In genomic region chr11:97949703-97950475, GRCm38 (mm10) we compare ENCODE assay signal across 8 mouse cellular contexts. TPM values are rescaled to one million over a fixed set of nuclear protein-coding genes. Genes with fewer than 3 reads are reported as not detected.
DNase-seq lines count a peak whose midpoint lies in the region; ATAC-seq and TF ChIP-seq lines count a peak whose summit lies in the region.

No protein-coding gene starts in this region.

- no peaks in the 10 kb centered on the region for H3K9me3 ChIP-seq in hindbrain, embryonic 13.5 days

- peak; percentile 69 for ATAC-seq in hindbrain, embryonic 13.5 days (ENCODE audit: low FRiP score)

- 41% methylated on average over 20 of the region's 20 CpGs for WGBS in heart, adult 2 months
- 46% methylated on average over 20 of the region's 20 CpGs for WGBS in bone marrow, adult 2 months
- 37% methylated on average over 20 of the region's 20 CpGs for WGBS in hindbrain, embryonic 13.5 days

- no peaks in the 10 kb centered on the region for H3K27me3 ChIP-seq in heart, adult 2 months (ENCODE audit: control insufficient read depth, insufficient read depth, low read length)
- H3K27me3 ChIP-seq in hindbrain, embryonic 13.5 days, result no peaks in the 10 kb centered on the region
- no peaks in the 10 kb centered on the region for H3K27me3 ChIP-seq in myocyte (ENCODE audit: control insufficient read depth, insufficient read depth, insufficient read length)

- TF ChIP-seq POLR2A in heart, adult 2 months (IDR thresholded peaks at IDR 0.05; ENCODE audit: insufficient read depth, low read depth, low read length), result no peak
- no peak for TF ChIP-seq POLR2A in bone marrow, adult 2 months (IDR thresholded peaks at IDR 0.05; ENCODE audit: borderline replicate concordance, control insufficient read depth, low read depth, low read length)
- no peak for TF ChIP-seq POLR2A in myocyte (IDR thresholded peaks at IDR 0.05; ENCODE audit: insufficient read length, low read depth)

- H3K4me2 ChIP-seq in hindbrain, embryonic 13.5 days, result peak overlapping the region; percentile 8; the same call in 1 of the 2 replicates
- H3K4me2 ChIP-seq in myocyte (ENCODE audit: low read depth), result peak overlapping the region; percentile 22

- H3K79me2 ChIP-seq in heart, adult 2 months (replicated peaks; ENCODE audit: control insufficient read depth, insufficient read depth, low read length), result no peaks in the 10 kb centered on the region
- H3K79me2 ChIP-seq in myocyte (ENCODE audit: control insufficient read depth, insufficient read depth), result no peaks in the 10 kb centered on the region

- H3K4me3 ChIP-seq in heart, adult 2 months, result no peak overlapping the region
- no peak overlapping the region for H3K4me3 ChIP-seq in bone marrow, adult 2 months (replicated peaks; ENCODE audit: control insufficient read depth, low read depth, low read length)
- H3K4me3 ChIP-seq in hindbrain, embryonic 13.5 days, result no peak overlapping the region
- no peak overlapping the region for H3K4me3 ChIP-seq in myocyte

- H3K4me1 ChIP-seq in heart, adult 2 months (ENCODE audit: control insufficient read depth, insufficient read depth, low read length), result no peaks in the 10 kb centered on the region
- peaks cover 3% of the 10 kb centered on the region for H3K4me1 ChIP-seq in bone marrow, adult 2 months (ENCODE audit: control insufficient read depth, insufficient read depth, low read length)
- H3K4me1 ChIP-seq in hindbrain, embryonic 13.5 days (replicated peaks), result peaks cover 19% of the 10 kb centered on the region

- no peak overlapping the region for H3ac ChIP-seq in myocyte (ENCODE audit: control insufficient read depth, insufficient read length)

- TF ChIP-seq EP300 in heart, adult 2 months (IDR thresholded peaks at IDR 0.05; ENCODE audit: insufficient read depth, low read depth, low read length), result no peak

- no peak for TF ChIP-seq CTCF in heart, adult 2 months (IDR thresholded peaks at IDR 0.05)
- TF ChIP-seq CTCF in bone marrow, adult 2 months (IDR thresholded peaks at IDR 0.05; ENCODE audit: control insufficient read depth, insufficient read depth, low read length), result no peak

- H3K27ac ChIP-seq in heart, adult 2 months, result no peak overlapping the region
- H3K27ac ChIP-seq in bone marrow, adult 2 months (ENCODE audit: control insufficient read depth, insufficient read depth, low read depth, low read length, poor library complexity), result 0 out of 2 replicates have a peak overlapping the region, but pooled peaks have one; percentile 6
- H3K27ac ChIP-seq in hindbrain, embryonic 13.5 days, result peak overlapping the region; percentile 60

- H3K9ac ChIP-seq in heart, adult 2 months (ENCODE audit: low read depth, low read length), result no peak overlapping the region
- no peak overlapping the region for H3K9ac ChIP-seq in hindbrain, embryonic 13.5 days

- H3K36me3 ChIP-seq in heart, adult 2 months (ENCODE audit: control insufficient read depth, insufficient read depth, low read length), result no peaks in the 10 kb centered on the region
- H3K36me3 ChIP-seq in hindbrain, embryonic 13.5 days, result no peaks in the 10 kb centered on the region
- H3K36me3 ChIP-seq in myocyte (ENCODE audit: control insufficient read depth, insufficient read depth), result no peaks in the 10 kb centered on the region

- peak; percentile 31 for DNase-seq in heart, postnatal 4 days
- no peak for DNase-seq in heart, adult 2 months
- no peak for DNase-seq in heart, adult 9 months (ENCODE audit: low spot score in 2 of 2)
- no peak for DNase-seq in urinary bladder, postnatal 25 days (ENCODE audit: low spot score)
- DNase-seq in heart, adult 8-10 months (ENCODE audit: low spot score), result no peak

- intact Hi-C loops in heart, adult 2 months (cut with DNase I), result no loop called here

TF ChIP-seq in myocyte, 11 proteins besides CTCF, POLR2A, EP300 and RAD21:
- no peak for TF ChIP-seq SRF (IDR thresholded peaks at IDR 0.05; ENCODE audit: control insufficient read depth, insufficient read length, low read depth)
- TF ChIP-seq POLR2AphosphoS2 (IDR thresholded peaks at IDR 0.05; ENCODE audit: insufficient read length, low read depth), result no peak
- TF ChIP-seq MYOG (IDR thresholded peaks at IDR 0.05; ENCODE audit: control insufficient read depth in 1 of 3, insufficient read depth in 1 of 3, insufficient read length in 2 of 3, low read depth in 2 of 3), result no peak
- no peak for TF ChIP-seq USF1 (IDR thresholded peaks at IDR 0.05; ENCODE audit: low read depth)
- TF ChIP-seq CEBPB (IDR thresholded peaks at IDR 0.05; ENCODE audit: insufficient read depth, poor library complexity, severe bottlenecking), result no peak
- TF ChIP-seq MAX (IDR thresholded peaks at IDR 0.05; ENCODE audit: low read depth), result no peak
- TF ChIP-seq REST (IDR thresholded peaks at IDR 0.05; ENCODE audit: insufficient read depth, insufficient read length), result no peak

RNA-seq across cellular contexts. Expression of gene Plxdc1, which starts 36.4 kb away (rescaled TPM):
- total RNA-seq in heart, postnatal 4 days (2021), result 1 to 10 TPM; 3.4 to 4.2 TPM
- total RNA-seq in heart, adult 2 months (2021), result 1 to 10 TPM; 4.5 to 5.5 TPM
- polyA plus RNA-seq in heart, adult 2 months (2012; rRNA removed), result 6.6 and 8.5 TPM in 2 replicates
- polyA plus RNA-seq in bone marrow, adult 2 months (2011; ENCODE audit: insufficient read depth, insufficient read length, low replicate concordance, missing spikeins), result 2.0 and 11.9 TPM in 2 replicates
- 0.60 and 0.89 TPM in 2 replicates for polyA plus RNA-seq in hindbrain, embryonic 13.5 days (2015; fragmentation: Nextera tagmentation; extraction: Ambion mirVana)
- 2.7 TPM for polyA plus RNA-seq in myocyte (2012; fragmentation: generic; extraction: Trizol)
- total RNA-seq in heart, adult 8-10 months (2022), result 1 to 10 TPM; 2.7 to 4.5 (median 3.4) TPM

RNA-seq across cellular contexts. Expression of gene Arl5c, which starts 46.1 kb away (rescaled TPM):
- 1 to 10 TPM; 1.6 TPM for total RNA-seq in heart, postnatal 4 days (2021)
- total RNA-seq in heart, adult 2 months (2021), result under 1 TPM; 0.66 to 0.70 TPM
- polyA plus RNA-seq in heart, adult 2 months (2012; rRNA removed), result 2.4 and 2.8 TPM in 2 replicates
- polyA plus RNA-seq in bone marrow, adult 2 months (2011; ENCODE audit: insufficient read depth, insufficient read length, low replicate concordance, missing spikeins), result 33.1 and 47.3 TPM in 2 replicates
- 10.7 TPM in 2 replicates for polyA plus RNA-seq in hindbrain, embryonic 13.5 days (2015; fragmentation: Nextera tagmentation; extraction: Ambion mirVana)
- polyA plus RNA-seq in myocyte (2012; fragmentation: generic; extraction: Trizol), result 2.1 TPM
- under 1 TPM; 0.22 to 0.87 (median 0.45) TPM for total RNA-seq in heart, adult 8-10 months (2022)
